In genomic region chr4:3066051-3066736, GRCm38 (mm10) we compare ENCODE assay signal across 13 mouse cellular contexts.
DNase-seq lines count a peak whose midpoint lies in the region; ATAC-seq and TF ChIP-seq lines count a peak whose summit lies in the region.
"Had no signal": no experiment of that assay in that cellular context is flagged by ENCODE, and none has a peak within 500 bp of the region (broad histone marks: within the 10 kb centered on the region; RNA-seq: fewer than 3 reads in every experiment).

No protein-coding gene starts in this region.

- H3K4me3 ChIP-seq in heart, adult 2 months, result no peak overlapping the region
- peak overlapping the region; percentile 54 for H3K4me3 ChIP-seq in megakaryocyte, embryonic 14.5 days (replicated peaks)
- H3K4me3 ChIP-seq: embryonic facial prominence, embryonic 15.5 days; kidney, embryonic 15.5 days had no signal

- 67% methylated on average over 5 of the region's 5 CpGs for WGBS in heart, adult 2 months

- H3K27ac ChIP-seq in heart, adult 2 months, result no peak overlapping the region
- H3K27ac ChIP-seq: embryonic facial prominence, embryonic 15.5 days; kidney, embryonic 15.5 days had no signal

- H3K9me3 ChIP-seq in megakaryocyte, embryonic 14.5 days, result peaks cover 98% of the 10 kb centered on the region

- no peaks in the 10 kb centered on the region for H3K36me3 ChIP-seq in heart, adult 2 months (ENCODE audit: control insufficient read depth, insufficient read depth, low read length)
- no peaks in the 10 kb centered on the region for H3K36me3 ChIP-seq in megakaryocyte, embryonic 14.5 days (replicated peaks; ENCODE audit: low read length)
- H3K36me3 ChIP-seq: embryonic facial prominence, embryonic 15.5 days; kidney, embryonic 15.5 days had no signal

- TF ChIP-seq POLR2A in heart, adult 2 months (IDR thresholded peaks at IDR 0.05; ENCODE audit: insufficient read depth, low read depth, low read length), result no peak

- TF ChIP-seq EP300 in heart, adult 2 months (IDR thresholded peaks at IDR 0.05; ENCODE audit: insufficient read depth, low read depth, low read length), result no peak

- H3K9ac ChIP-seq in heart, adult 2 months (ENCODE audit: low read depth, low read length), result no peak overlapping the region
- H3K9ac ChIP-seq: embryonic facial prominence, embryonic 15.5 days; kidney, embryonic 15.5 days had no signal

- TF ChIP-seq CTCF in heart, adult 2 months (IDR thresholded peaks at IDR 0.05), result no peak

- no peaks in the 10 kb centered on the region for H3K79me2 ChIP-seq in heart, adult 2 months (replicated peaks; ENCODE audit: control insufficient read depth, insufficient read depth, low read length)

- H3K4me1 ChIP-seq in heart, adult 2 months (ENCODE audit: control insufficient read depth, insufficient read depth, low read length), result no peaks in the 10 kb centered on the region
- peaks cover 2% of the 10 kb centered on the region; the same call in 1 of the 2 replicates for H3K4me1 ChIP-seq in megakaryocyte, embryonic 14.5 days
- H3K4me1 ChIP-seq: embryonic facial prominence, embryonic 15.5 days; kidney, embryonic 15.5 days had no signal

- intact Hi-C loops in heart, postnatal 14 days (cut with DNase I), result no loop called here
- intact Hi-C loops in heart, adult 2 months (cut with DNase I), result no loop called here
- intact Hi-C loops in gastrocnemius, postnatal 14 days (cut with DNase I; ENCODE audit: low total_unique reads), result no loop called here

- DNase-seq in heart, postnatal 14 days, result peak; percentile 0
- no peak for DNase-seq in heart, adult 2 months
- peak; percentile 1 for DNase-seq in gastrocnemius, postnatal 14 days
- peak; percentile 3 for DNase-seq in naive thymus-derived CD4-positive, alpha-beta T cell, adult 2 months (ENCODE audit: low read depth)
- no peak for DNase-seq in layer of hippocampus, adult 9-11 months
- DNase-seq: heart, postnatal 10 days; left cerebral cortex, postnatal 4 days had no signal

- ATAC-seq in megakaryocyte, adult 5-6 weeks (ENCODE audit: poor library complexity, severe bottlenecking), result no peak
- ATAC-seq: forebrain, embryonic 16.5 days had no signal

- no peaks in the 10 kb centered on the region for H3K27me3 ChIP-seq in heart, adult 2 months (ENCODE audit: control insufficient read depth, insufficient read depth, low read length)
- no peaks in the 10 kb centered on the region for H3K27me3 ChIP-seq in megakaryocyte, embryonic 14.5 days (replicated peaks)
- H3K27me3 ChIP-seq: CH12.LX; embryonic facial prominence, embryonic 15.5 days; kidney, embryonic 15.5 days had no signal

Comparison
In these comparisons a context has a peak if more than half of its experiments do, and no peak if none do; other contexts are left out.
1. DNase-seq: peak in heart, postnatal 14 days (2 of 2), gastrocnemius, postnatal 14 days (single experiment) and naive thymus-derived CD4-positive, alpha-beta T cell, adult 2 months (single experiment); none in heart, adult 2 months (0 of 2) and layer of hippocampus, adult 9-11 months (single experiment).